Mouse (Mus musculus): ENCODE data around the gene Cd300a.

- TF ChIP-seq CTCF (conservative IDR thresholded peaks at IDR 0.05; ENCODE audit: insufficient read depth, insufficient read length, low read depth, low read length) = no peak
- no peak for TF ChIP-seq POLR2A (IDR thresholded peaks at IDR 0.05; ENCODE audit: low read depth, low read length)
Observed at GRCm38 (mm10) chr11:114931041-114931440, 41.2 kb downstream of the Cd300a start.
